Mouse (Mus musculus) adrenal gland, postnatal 36 days (tissue): ENCODE results near the gene Cfap43. TPM values are rescaled to one million over a fixed set of nuclear protein-coding genes. Genes with fewer than 3 reads are reported as not detected.
"Not testable (repeated sequence)": the region's sequence is repeated elsewhere in the genome, so short reads cannot be mapped to it uniquely, and the experiment has no call there.

Experiments used
- DNase-seq, 2 experiments: peaks; one replicate each; pipeline ENCODE4 v3.0.0; 2021; ENCODE audit warnings: mixed read lengths in 1 of 2
- total RNA-seq, 2 experiments: library from RNA; stranded (reverse); gene quantifications; 2 replicates each; pipeline ENCODE4 v1.2.3; 2021

Gene Cfap43
- total RNA-seq, 2 experiments from 2014 or later = not detected

GRCm38 (mm10) chr19:47853951-47854795 is 64.9 kb downstream of the Cfap43 start:
- DNase-seq = peak; percentile 26 to 42

- DNase-seq = no peak
Observed at GRCm38 (mm10) chr19:47853053-47853452, 66.0 kb downstream of the Cfap43 start.

GRCm38 (mm10) chr19:47852131-47852530 is 67.0 kb downstream of the Cfap43 start:
- DNase-seq = not testable (repeated sequence)

DNA sequence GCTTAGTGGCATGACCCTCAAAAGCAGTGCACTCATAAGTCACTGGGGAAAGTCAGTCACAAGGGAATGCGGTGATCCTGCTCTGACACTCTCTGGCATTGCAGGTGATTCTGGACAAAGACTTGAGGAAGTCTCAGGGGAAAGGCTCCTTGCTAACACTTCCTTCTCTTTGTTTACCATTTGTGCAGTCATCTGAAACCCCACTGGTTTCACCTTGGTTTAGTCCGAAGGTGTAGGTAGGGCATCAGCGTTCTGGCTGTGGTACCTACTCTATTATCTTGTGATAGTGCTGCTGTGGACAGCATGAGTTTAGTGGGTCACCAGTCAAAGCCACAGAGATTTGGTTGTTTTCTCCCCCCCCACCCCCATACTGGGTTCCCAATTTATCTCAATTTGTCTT is 69.4 kb downstream of the Cfap43 start:
- DNase-seq = no peak

GRCm38 (mm10) chr19:47841234-47841633 is 77.9 kb downstream of the Cfap43 start:
- DNase-seq = not testable (repeated sequence)

DNA sequence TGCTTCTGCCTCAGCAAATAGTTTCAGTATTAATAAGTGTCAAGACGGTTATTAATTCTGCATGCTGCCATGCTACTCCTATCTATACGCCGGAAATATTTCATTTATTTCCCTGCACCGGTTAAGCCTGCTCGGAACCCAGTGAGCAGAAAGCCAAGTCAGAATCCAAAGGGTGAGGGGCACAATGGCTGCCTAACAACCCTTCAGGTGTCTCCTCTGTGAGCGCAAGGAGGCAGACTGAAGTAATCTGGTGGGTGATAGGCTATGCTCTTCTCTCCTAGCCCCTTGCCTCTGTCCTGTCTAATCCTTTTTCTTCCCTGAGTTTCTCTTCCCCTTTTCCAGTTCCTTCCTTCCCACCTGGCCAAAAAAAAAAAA is 81.6 kb downstream of the Cfap43 start:
- DNase-seq = no peak

- peak; percentile 58 to 63 for DNase-seq
Observed at GRCm38 (mm10) chr19:47836701-47837526, 82.2 kb downstream of the Cfap43 start.

DNA sequence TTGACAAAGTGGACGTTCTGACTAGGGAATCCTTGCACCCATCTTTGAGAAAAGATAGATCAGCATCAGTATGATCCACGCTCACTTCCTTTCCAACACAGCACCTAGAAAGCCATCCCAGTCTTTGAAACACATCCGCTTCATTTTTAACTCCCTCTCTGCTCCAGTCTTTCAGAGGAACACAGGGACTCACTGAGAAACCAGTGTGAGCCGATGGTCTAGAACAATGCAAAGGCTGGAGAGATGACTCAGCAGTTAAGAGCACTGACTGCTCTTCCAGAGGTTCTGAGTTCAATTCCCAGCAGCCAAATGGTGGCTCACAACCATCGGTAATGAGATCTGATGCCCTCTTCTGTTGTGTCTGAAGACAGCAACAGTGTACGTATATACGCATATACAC is 83.3 kb downstream of the Cfap43 start:
- DNase-seq = no peak

DNA sequence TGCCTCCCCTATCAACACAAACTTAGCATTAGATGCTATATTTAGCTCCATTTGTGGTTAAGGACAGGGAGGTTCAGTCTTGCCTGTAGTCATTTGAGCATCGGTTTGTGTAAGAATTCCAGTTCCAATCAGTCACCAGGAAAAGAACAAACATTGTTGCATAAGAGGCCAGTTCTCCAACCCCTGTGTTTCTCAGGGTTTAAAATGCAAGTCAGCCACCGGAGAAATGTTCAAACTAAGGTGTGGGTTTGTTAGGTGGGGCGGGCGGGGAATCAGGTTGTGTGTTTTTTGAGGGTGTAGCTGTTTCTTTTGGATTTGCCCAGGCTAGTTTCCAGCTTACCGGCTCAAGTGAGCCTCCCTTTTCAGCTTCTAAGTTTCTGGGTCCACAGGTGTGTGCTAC is 84.5 kb downstream of the Cfap43 start:
- no peak for DNase-seq

DNA sequence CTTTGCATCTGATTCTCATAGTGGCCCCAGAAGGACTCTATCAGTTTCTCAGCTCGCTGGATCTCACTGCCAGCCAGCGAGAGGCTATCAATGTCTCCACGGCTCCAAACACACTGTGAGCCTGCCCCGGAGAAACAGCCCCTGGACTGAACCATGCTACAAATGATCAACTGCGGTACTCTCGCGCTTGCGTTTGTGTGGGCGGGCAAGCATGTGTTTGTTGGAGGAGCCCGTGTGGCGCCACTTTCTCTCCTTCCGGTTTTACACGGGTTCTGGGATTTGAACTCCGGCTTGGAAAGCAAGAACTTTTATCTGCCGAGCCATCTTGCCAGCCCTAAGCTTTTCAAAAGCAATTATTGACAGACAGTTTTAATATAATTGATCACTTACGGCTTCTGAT is 86.8 kb downstream of the Cfap43 start:
- no peak for DNase-seq

GRCm38 (mm10) chr19:47831111-47831510 is 88.0 kb downstream of the Cfap43 start:
- DNase-seq = no peak

DNA sequence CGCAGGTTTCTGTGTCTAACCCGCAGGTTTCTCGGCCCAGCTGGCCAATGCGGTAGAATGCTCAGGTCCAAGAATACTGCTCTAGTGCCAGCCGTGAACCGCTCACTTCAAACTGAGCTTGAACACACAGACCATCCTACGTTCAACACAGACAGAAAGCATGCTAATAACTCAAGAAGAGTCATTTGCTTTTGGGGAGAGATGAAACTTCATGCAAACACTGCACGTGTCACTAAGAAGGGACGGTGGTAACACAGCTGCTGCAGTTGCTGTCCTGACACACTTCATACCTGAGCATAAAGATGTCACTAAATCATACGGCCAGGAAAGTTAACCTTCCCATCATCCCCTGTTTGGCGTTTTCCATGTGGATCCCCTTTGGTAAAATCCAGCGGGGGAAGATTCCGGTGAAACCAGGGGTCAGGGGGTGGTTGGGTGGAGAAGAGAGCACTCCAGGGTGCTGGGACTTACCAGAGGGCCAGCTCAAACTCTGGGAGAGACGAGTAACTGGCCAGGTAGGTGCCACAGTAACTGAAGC is 89.1 kb downstream of the Cfap43 start:
- no peak for DNase-seq

DNA sequence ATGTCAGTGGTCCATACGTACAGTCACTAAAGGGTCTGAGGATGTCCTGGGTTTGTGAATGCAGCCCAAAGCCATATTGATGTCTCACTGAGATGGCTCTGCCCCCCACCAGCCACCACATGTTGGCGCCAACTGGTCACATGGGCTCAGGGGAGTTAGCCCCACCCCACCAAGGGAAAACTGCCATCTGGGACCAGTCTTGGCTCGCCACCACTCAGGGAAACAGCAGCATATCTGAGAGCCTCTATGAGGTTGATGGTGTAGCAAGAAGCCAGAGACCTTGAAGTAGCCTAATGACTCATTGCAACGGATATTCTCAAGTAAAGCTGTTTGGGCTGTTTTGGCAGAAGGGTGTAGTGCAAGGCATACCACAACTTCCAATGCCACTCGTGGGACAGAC is 95.1 kb downstream of the Cfap43 start:
- DNase-seq = no peak

- DNase-seq = no peak
Observed at GRCm38 (mm10) chr19:47822143-47822796, 96.8 kb downstream of the Cfap43 start.

- DNase-seq = no peak
Observed at GRCm38 (mm10) chr19:47821494-47821872, 97.6 kb downstream of the Cfap43 start.

DNA sequence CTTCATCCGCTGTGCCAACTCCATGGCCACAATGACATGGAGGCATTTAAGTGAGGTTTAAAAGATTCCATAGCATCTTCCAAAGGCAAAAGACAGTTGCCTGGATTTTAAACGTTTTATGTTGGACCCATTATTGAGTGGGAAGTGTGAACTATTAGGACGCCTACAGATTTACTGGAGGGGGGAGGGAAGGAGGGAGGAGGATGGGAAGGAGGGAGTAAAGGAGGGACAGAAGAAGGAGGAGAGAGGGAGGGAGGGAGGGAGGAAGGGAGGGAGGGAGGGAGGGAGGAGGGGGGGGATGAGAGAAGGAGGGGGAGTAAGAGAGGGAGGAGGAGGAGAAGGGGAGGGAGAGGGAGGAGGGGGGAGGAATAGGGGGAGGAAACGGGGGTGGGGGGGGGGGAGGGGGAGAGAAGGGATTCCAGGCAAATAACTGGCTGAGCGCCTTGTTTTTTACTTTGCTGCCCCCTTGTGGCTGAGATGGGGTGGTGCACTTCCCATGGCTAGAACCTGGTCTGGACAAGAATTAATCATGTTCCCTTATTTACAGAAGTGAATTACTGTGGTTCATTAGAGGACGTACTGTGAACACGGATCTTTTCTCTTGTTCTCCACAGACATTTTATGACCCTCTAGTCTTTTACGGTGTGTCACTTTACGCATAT is 98.1 kb downstream of the Cfap43 start:
- DNase-seq = peak; percentile 69 to 76

DNA sequence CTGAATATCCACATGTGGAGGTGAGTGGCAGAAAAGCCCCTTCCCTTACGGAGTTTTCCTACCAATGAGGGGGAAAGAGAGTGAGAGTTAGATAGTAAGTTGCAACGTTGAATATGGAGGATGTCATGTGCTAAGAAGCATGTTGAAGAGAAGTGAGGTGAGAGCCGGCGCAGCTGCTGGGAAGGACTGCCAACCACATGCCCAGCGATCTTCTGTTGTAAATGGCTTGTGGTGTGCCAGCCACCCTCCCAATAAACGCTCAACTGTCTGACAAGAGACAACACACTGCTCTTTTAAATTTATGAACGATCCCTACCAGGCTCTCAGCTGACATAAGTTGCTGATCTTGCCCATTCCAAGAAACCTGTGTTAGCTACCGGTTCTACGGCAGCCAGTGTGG is 101.4 kb downstream of the Cfap43 start:
- no peak for DNase-seq

DNA sequence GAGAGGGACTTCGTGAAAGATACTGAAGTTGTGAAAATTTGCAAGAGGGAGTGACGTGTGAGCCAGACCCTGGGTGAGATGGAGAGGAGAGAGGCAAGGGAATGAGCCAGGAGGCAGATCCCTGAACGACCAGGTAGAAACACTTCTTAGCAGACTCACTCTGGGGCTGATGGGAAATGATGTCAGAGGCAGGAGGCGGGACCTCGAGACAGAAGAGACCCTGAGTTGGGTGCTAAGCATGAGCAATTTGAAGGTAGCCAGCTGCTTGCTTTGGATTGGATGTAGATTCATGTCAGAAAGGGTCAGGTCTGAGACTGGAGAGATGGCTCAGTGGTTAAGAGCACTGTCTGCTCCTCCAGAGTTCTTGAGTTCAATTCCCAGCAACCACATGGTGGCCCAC is 104.4 kb downstream of the Cfap43 start:
- no peak for DNase-seq

GRCm38 (mm10) chr19:47812091-47812490 is 107.0 kb downstream of the Cfap43 start:
- DNase-seq = no peak

GRCm38 (mm10) chr19:47798583-47798982 is 120.5 kb downstream of the Cfap43 start:
- no peak for DNase-seq

- no peak for DNase-seq
Observed at GRCm38 (mm10) chr19:47796699-47797098, 122.4 kb downstream of the Cfap43 start.
